Mouse (Mus musculus) embryonic facial prominence, embryonic 12.5 days (tissue): ENCODE data around the gene Lrrc72. TPM values are rescaled to one million over a fixed set of nuclear protein-coding genes. Genes with fewer than 3 reads are reported as not detected.

Experiments used
- ATAC-seq: fragments of 200-750 bp; cut with Nextera tagmentation; 2 replicates; pipeline ENCODE4 v1.8.0; 2017; ENCODE audit not compliant: insufficient number of reproducible peaks, insufficient read depth, low FRiP score, low TSS enrichment
- H3K27ac ChIP-seq: fragments of 300-500 bp; sonication (generic); 2 replicates; pipeline ENCODE4 v1.5.1; 2016; ENCODE audit warnings: mild to moderate bottlenecking
- H3K27me3 ChIP-seq: fragments of 300-500 bp; sonication (generic); 2 replicates; pipeline ENCODE4 v1.6.1; 2016; ENCODE audit warnings: mild to moderate bottlenecking, moderate library complexity
- H3K36me3 ChIP-seq: fragments of 300-500 bp; sonication (generic); 2 replicates; pipeline ENCODE4 v1.6.1; 2016; ENCODE audit warnings: mild to moderate bottlenecking
- H3K4me1 ChIP-seq: fragments of 300-500 bp; sonication (generic); 2 replicates; pipeline ENCODE4 v1.6.1; 2016
- H3K4me2 ChIP-seq: fragments of 300-500 bp; sonication (generic); replicated peaks from 2 replicates; pipeline ENCODE4 v1.6.1; 2016; ENCODE audit warnings: mild to moderate bottlenecking, moderate library complexity
- H3K4me3 ChIP-seq: fragments of 300-500 bp; sonication (generic); 2 replicates; pipeline ENCODE4 v1.5.1; 2016; ENCODE audit warnings: mild to moderate bottlenecking
- H3K9ac ChIP-seq: fragments of 300-500 bp; sonication (generic); 2 replicates; pipeline ENCODE4 v1.6.1; 2016; ENCODE audit warnings: mild to moderate bottlenecking, moderate library complexity
- H3K9me3 ChIP-seq: fragments of 300-500 bp; sonication (generic); 2 replicates; pipeline ENCODE4 v1.6.1; 2016; ENCODE audit warnings: mild to moderate bottlenecking, moderate library complexity
- WGBS: fragments of 180-500 bp; shearing (Covaris S2); methylation state at CpG from one replicate; pipeline ENCODE4 v1.1.7; 2016; 5-methylcytosine and 5-hydroxymethylcytosine counted together
- polyA plus RNA-seq: library from polyadenylated mRNA; unstranded; fragments of >200 nt; fragmentation: Nextera tagmentation; extraction: Ambion mirVana; gene quantifications from 2 replicates; pipeline ENCODE4 v1.2.1, GENCODE M21; 2016

Lrrc72 gene
- polyA plus RNA-seq = not detected in 2 replicates

DNA sequence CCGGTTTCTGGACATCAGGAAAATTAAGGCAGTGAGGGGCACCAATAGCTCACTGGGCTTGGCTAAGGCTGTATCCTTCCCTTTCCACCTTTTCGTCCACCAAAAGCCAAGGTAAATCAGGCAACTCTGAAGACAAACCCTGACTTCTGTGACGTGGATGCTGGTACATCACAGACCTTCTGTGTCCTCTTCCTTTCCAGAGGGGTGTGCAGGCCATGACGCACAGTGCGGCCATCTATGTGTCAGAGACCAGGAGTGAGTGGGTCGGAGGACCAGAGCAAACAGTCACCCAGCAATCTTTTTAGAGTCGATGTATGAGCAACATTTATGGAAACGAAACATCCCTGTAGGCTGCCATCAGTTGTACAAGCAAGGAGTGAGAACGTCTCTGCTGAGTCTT is at the start of gene Lrrc72:
Lrrc72 (minus strand) TSS at position 101 of the 400 bp plus-strand sequence.
- Histone ChIP-seq H3K4me2 (no peak within 1 kb of the TSS), H3K9me3 (no peaks in the 10 kb centered on the region), H3K4me3 (no peak within 1 kb of the TSS), H3K27ac (no peak within 1 kb of the TSS), H3K9ac (no peak within 1 kb of the TSS), H3K4me1 (no peaks in the 10 kb centered on the region), H3K36me3 (no peaks in the 10 kb centered on the region), H3K27me3 (no peaks in the 10 kb centered on the region)
- no peak for ATAC-seq
- 94% methylated on average over 9 of the region's 9 CpGs for WGBS

DNA sequence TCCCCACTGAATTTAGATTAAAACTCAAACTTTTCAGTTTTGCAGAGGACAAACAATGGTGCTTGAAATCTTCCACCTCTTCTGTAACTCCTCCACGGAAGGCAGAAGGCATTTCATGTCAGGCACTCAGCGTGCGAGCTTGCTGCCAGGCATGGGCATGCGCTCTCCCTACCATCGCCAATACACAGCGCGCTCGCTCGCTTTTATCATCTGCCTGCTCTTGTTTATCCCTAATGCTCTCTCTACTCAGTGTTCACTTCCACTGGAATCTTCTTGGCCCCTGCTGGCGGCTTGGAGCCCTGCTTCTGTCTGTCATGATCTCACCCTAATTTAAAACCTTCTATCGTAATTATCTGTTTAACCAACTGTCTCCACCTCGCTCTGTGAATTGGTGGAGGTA is 49.1 kb upstream of the Lrrc72 start:
- H3K36me3 ChIP-seq = no peaks in the 10 kb centered on the region
- ATAC-seq = no peak
- 87% methylated on average over 12 of the region's 12 CpGs for WGBS

DNA sequence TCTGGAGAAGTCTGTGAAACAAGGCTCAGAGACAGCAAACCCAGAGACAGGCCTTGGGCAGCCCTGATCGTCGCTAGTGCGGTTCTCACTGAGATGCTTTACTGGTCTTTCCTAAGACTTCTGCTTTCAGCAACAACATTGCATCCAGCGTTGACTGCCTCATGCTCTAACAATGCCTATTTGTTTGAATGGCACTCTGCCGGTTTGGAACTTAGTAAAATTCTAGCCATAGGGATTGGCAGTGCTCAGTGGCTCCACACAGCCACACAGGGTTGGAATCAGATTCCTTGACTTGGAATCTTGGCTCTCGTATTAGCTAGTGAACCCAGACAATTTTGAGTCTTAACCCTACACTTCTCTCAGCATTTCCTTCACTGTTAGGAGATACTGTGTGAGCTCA is 38.1 kb upstream of the Lrrc72 start:
- Histone ChIP-seq H3K27ac (no peak overlapping the region), H3K4me2 (no peak overlapping the region), H3K27me3 (no peaks in the 10 kb centered on the region), H3K4me1 (no peaks in the 10 kb centered on the region), H3K36me3 (no peaks in the 10 kb centered on the region), H3K9me3 (no peaks in the 10 kb centered on the region), H3K4me3 (no peak overlapping the region), H3K9ac (no peak overlapping the region)
- 68% methylated on average over 6 of the region's 6 CpGs for WGBS
- no peak for ATAC-seq

More for the DNA sequence above, 49.1 kb upstream of the Lrrc72 start:
- Histone ChIP-seq H3K4me1 (no peaks in the 10 kb centered on the region), H3K4me3 (no peak overlapping the region), H3K27ac (no peak overlapping the region), H3K4me2 (no peak overlapping the region), H3K27me3 (no peaks in the 10 kb centered on the region), H3K9ac (no peak overlapping the region), H3K9me3 (no peaks in the 10 kb centered on the region)

DNA sequence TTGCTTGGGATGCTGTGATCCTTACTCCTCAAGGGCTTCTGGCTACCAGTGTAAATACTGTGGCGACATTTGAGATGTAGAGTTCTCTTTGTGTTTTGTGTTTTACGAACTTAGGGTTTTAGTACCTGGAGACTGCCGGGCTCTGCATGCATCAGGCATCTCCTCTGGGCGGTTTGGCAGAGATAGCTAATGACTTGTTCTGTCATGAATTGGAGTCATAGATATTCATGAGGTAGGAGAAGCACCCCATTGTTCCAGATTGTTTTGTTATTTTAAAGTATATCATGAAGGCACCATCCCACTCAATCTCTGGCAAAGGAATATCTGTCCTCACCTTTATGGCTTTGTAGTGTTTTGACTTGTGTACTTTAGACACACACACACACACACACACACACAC is 37.3 kb upstream of the Lrrc72 start:
- H3K4me3 ChIP-seq = no peak overlapping the region
- H3K36me3 ChIP-seq = no peaks in the 10 kb centered on the region
- 79% methylated on average over 4 of the region's 4 CpGs for WGBS
- no peak for ATAC-seq
- H3K27ac ChIP-seq = no peak overlapping the region
- H3K9ac ChIP-seq = no peak overlapping the region
- no peak overlapping the region for H3K4me2 ChIP-seq
- no peaks in the 10 kb centered on the region for H3K27me3 ChIP-seq
- H3K4me1 ChIP-seq = no peaks in the 10 kb centered on the region
- no peaks in the 10 kb centered on the region for H3K9me3 ChIP-seq

DNA sequence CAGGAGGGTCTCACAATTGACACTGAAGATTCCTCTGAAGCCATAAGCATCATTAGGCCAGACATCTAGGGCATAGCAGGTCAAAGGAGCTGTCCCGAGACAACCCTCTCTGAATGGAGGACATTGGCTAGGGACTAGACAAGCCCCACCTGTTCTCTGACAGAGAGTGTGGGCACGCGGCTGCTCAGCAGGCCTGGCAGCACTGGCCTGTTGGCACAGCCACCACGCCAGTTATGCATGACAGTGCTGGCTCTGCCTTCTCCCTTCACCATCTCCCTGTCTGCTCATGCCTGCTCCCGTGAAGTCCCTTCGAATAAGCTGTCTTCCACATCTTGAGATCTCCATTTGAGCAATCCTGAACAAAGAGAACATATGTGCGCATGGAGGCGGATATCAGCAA is 36.4 kb upstream of the Lrrc72 start:
- Histone ChIP-seq H3K4me1 (no peaks in the 10 kb centered on the region), H3K9me3 (no peaks in the 10 kb centered on the region), H3K4me2 (no peak overlapping the region), H3K9ac (no peak overlapping the region), H3K4me3 (no peak overlapping the region), H3K36me3 (no peaks in the 10 kb centered on the region), H3K27me3 (no peaks in the 10 kb centered on the region), H3K27ac (no peak overlapping the region)
- WGBS = 92% methylated on average over 8 of the region's 8 CpGs
- ATAC-seq = no peak

DNA sequence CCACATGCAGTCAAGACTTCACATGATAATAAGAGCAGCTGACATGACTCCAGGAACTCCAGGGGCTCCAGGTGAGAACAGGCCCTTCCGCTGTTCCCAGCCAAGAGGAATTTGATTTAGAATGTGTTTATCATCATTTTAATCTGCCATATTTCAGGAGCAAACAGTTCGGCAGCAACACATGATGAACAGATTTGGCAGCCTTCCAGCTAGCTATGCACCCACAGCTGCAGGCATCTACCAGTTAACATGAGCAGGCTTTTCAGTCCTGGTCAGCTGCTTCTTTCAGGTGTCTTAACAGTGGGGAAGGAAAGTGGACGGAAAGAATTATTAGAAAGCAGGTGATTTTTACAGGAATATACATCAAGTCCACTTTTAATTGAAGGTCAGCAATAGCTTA is 21.6 kb upstream of the Lrrc72 start:
- Histone ChIP-seq H3K4me1 (peaks cover 5% of the 10 kb centered on the region; the same call in 1 of the 2 replicates), H3K27ac (no peak overlapping the region), H3K4me3 (no peak overlapping the region), H3K9me3 (no peaks in the 10 kb centered on the region), H3K4me2 (no peak overlapping the region), H3K27me3 (no peaks in the 10 kb centered on the region), H3K9ac (no peak overlapping the region), H3K36me3 (no peaks in the 10 kb centered on the region)
- 54% methylated on average over 3 of the region's 3 CpGs for WGBS
- no peak for ATAC-seq

DNA sequence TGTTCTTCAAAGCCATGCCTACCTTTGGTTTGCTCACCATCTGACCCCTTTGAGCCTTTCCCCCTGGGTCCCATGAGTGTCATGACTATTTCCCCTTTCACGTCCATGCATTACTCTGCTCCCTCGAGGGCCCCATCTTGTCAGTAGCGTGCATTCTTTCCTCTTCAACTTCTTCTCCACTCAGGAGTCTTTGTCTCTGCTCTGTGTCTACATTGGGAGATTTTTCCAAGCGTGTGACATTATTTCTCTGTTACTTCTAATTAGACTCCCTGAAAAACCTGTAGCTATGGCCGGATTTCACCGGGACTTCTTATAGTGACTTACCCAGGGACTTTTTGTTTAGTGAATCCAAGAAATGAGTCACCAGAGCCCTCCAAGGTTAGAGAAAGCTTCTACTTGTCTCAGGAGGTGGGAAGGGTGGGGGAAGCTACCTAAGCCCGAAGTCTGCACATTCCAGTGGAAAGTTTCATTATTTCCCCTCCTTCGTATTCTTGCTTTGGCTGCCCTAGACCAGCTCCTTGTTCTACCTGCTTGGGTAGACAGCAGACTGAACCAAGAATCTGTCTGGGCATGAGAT is 14.6 kb upstream of the Lrrc72 start:
- no peak for ATAC-seq
- Histone ChIP-seq H3K9me3 (no peaks in the 10 kb centered on the region), H3K4me2 (no peak overlapping the region), H3K27ac (no peak overlapping the region), H3K4me1 (no peaks in the 10 kb centered on the region), H3K27me3 (no peaks in the 10 kb centered on the region), H3K36me3 (no peaks in the 10 kb centered on the region), H3K9ac (no peak overlapping the region), H3K4me3 (no peak overlapping the region)
- 83% methylated on average over 8 of the region's 8 CpGs for WGBS

DNA sequence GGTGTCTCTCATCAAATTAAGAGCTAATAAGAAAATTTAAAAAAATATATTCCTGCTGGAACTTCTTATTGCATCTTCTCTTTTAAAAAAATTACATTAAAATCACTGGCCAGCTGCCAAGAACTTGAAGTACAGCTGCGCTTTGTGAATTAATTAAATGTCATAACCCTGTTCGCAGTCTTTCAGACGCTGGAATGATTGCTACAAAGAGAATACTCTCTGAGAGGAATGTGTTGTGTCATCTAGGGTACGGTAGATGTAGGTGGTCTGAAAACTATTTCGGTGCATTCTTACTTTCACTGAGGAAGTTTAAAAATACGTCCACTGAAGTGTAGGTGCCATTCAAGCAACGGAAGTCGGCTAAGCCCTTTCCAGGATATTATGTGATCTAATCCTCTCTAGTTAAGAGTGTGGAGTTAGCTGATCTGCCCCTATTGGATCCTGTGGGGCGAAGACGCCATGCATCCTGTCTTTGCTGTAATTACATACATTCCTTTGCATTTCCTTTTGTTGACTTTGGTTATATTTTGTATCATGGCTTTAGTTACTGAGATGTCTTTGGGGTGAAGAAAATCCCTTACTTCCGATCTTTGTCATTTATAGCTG is 9.0 kb upstream of the Lrrc72 start:
- H3K36me3 ChIP-seq = no peaks in the 10 kb centered on the region
- no peak overlapping the region for H3K9ac ChIP-seq
- no peak for ATAC-seq
- 0 out of 2 replicates have a peak, but pooled peaks cover 5% of the 10 kb centered on the region for H3K4me1 ChIP-seq
- H3K9me3 ChIP-seq = no peaks in the 10 kb centered on the region
- H3K27me3 ChIP-seq = no peaks in the 10 kb centered on the region
- WGBS = 58% methylated on average over 11 of the region's 11 CpGs
- H3K27ac ChIP-seq = no peak overlapping the region
- H3K4me2 ChIP-seq = no peak overlapping the region
- H3K4me3 ChIP-seq = no peak overlapping the region

DNA sequence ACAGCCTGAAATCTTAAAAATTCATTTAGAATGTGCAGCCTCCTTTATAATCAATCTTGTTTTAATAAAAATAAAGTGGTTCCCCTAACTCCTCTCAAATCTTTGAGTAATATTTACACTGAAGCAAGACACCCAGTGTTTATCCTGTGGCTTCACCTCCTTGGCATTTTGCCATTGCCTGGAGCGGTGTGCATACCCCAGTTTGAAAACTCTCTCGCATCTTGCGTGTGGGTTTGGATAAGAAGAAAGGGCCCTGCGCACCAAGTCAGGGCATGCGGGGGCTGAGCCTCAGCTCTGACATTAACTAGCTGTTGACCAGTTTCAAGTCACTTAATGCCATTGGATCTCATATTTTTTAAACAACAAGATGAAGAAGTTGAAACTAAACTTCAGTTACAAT is 2.2 kb upstream of the Lrrc72 start:
- Histone ChIP-seq H3K9me3 (no peaks in the 10 kb centered on the region), H3K27me3 (no peaks in the 10 kb centered on the region), H3K36me3 (no peaks in the 10 kb centered on the region), H3K27ac (no peak overlapping the region), H3K9ac (no peak overlapping the region), H3K4me2 (no peak overlapping the region), H3K4me3 (no peak overlapping the region), H3K4me1 (no peaks in the 10 kb centered on the region)
- ATAC-seq = no peak
- 31% methylated on average over 5 of the region's 5 CpGs for WGBS

DNA sequence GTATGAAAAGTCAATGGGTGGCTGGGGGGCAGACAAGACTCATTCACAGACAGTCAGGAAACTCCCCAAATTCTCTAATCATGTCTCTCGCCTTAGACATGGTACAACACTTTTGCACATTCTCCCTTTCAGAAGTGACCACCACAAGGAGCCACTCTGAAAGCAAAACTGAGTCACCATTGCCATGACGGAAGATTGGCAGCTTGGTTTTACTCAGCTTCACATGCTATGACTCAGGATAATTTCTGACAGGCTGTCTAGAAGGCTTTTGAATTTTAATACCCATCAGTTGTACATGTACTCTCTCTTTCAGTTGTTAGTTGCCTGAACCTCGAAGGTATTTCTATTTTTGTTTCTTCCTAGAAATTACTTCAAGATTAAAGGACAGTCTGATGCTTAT is 12.0 kb downstream of the Lrrc72 start:
- H3K27ac ChIP-seq = no peak overlapping the region
- H3K4me2 ChIP-seq = no peak overlapping the region

DNA sequence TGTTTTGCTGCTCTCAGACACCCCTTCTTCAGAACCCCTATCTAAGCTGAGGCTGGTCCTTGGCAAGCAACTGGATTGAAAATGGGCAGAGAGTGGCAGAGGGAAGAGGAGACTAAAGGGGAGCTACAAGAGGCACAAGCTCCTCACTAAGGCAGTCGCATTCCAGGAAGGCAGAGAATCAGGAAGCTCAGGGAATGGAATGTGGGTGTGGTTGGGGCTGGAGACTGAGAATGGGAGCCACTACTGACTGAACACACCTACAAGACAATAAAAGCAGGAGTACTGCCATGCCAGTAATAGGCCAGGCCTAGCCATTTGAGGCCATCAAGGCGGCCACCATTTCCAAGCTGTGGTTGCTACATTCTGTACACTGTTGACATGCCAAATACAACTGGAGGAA is 21.8 kb downstream of the Lrrc72 start:
- H3K4me1 ChIP-seq = no peaks in the 10 kb centered on the region
- H3K9ac ChIP-seq = no peak overlapping the region
- no peak overlapping the region for H3K4me2 ChIP-seq
- H3K27ac ChIP-seq = no peak overlapping the region
- H3K9me3 ChIP-seq = 0 out of 2 replicates have a peak, but pooled peaks cover 5% of the 10 kb centered on the region
- no peak overlapping the region for H3K4me3 ChIP-seq
- H3K36me3 ChIP-seq = no peaks in the 10 kb centered on the region
- no peak for ATAC-seq
- H3K27me3 ChIP-seq = no peaks in the 10 kb centered on the region
- 83% methylated on average over 2 of the region's 2 CpGs for WGBS

More for the DNA sequence above, 12.0 kb downstream of the Lrrc72 start:
- Histone ChIP-seq H3K4me3 (no peak overlapping the region), H3K9me3 (no peaks in the 10 kb centered on the region), H3K36me3 (no peaks in the 10 kb centered on the region), H3K9ac (no peak overlapping the region), H3K4me1 (no peaks in the 10 kb centered on the region), H3K27me3 (no peaks in the 10 kb centered on the region)
- no peak for ATAC-seq
- 78% methylated on average over 3 of the region's 3 CpGs for WGBS

DNA sequence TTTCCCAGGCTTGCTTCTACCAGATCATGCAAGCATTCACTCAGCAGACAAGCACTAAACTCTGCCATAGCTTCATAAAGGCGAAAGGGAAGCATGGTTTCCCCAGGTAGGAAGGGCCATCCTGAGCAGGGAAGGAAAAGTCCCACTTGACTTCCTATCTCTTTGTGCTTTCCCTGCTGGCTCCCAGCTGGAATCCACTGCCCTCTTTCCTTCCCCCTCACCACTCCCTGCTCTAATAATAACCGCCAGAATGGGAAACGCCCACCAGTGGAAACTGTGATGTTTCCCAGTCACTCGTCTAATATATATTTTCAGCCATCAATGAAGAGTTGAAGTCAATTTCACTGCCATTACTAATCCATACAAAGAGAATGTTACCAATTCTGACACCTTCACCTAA is 28.8 kb downstream of the Lrrc72 start:
- WGBS = 70% methylated on average over 4 of the region's 4 CpGs
- ATAC-seq = no peak

More for the DNA sequence above, 28.8 kb downstream of the Lrrc72 start:
- Histone ChIP-seq H3K4me1 (no peaks in the 10 kb centered on the region), H3K36me3 (no peaks in the 10 kb centered on the region), H3K27me3 (no peaks in the 10 kb centered on the region), H3K9ac (no peak overlapping the region), H3K4me3 (no peak overlapping the region), H3K27ac (no peak overlapping the region), H3K4me2 (no peak overlapping the region), H3K9me3 (no peaks in the 10 kb centered on the region)
